Mouse (Mus musculus) hindbrain, postnatal 0 days (tissue): ENCODE measurements around the gene Stat3. TPM values are rescaled to one million over a fixed set of nuclear protein-coding genes. Genes with fewer than 3 reads are reported as not detected.

ENCODE experiments used
- ATAC-seq: fragments of 200-750 bp; cut with Nextera tagmentation; 2 replicates; pipeline ENCODE4 v1.8.0; 2017; ENCODE audit warnings: mild to moderate bottlenecking, moderate TSS enrichment, moderate library complexity
- DNase-seq: peaks from one replicate; pipeline ENCODE4 v3.0.0-alpha.2; 2015; ENCODE audit warnings: low spot score
- H3K27ac ChIP-seq: fragments of 300-500 bp; sonication (generic); 2 replicates; pipeline ENCODE4 v1.5.1; 2014; ENCODE audit warnings: mild to moderate bottlenecking
- H3K27me3 ChIP-seq: fragments of 300-500 bp; sonication (generic); 2 replicates; pipeline ENCODE4 v1.6.1; 2014; ENCODE audit warnings: low read length, mixed read lengths; ENCODE audit not compliant: insufficient read depth
- H3K36me3 ChIP-seq: fragments of 300-500 bp; sonication (generic); 2 replicates; pipeline ENCODE4 v1.6.1; 2014; ENCODE audit warnings: low read length, mixed read lengths; ENCODE audit not compliant: insufficient read depth
- H3K4me1 ChIP-seq: fragments of 300-500 bp; sonication (generic); 2 replicates; pipeline ENCODE4 v1.6.1; 2014; ENCODE audit warnings: antibody characterized with exemption, low read length, mixed read lengths; ENCODE audit not compliant: insufficient read depth
- H3K4me2 ChIP-seq: fragments of 300-500 bp; sonication (generic); 2 replicates; pipeline ENCODE4 v1.6.1; 2014; ENCODE audit warnings: low read depth, mild to moderate bottlenecking, low read length, moderate library complexity, mixed read lengths
- H3K4me3 ChIP-seq: fragments of 300-500 bp; sonication (generic); 2 replicates; pipeline ENCODE4 v1.5.1; 2014; ENCODE audit warnings: low read length
- H3K9ac ChIP-seq: fragments of 300-500 bp; sonication (generic); replicated peaks from 2 replicates; pipeline ENCODE4 v1.6.1; 2014; ENCODE audit warnings: mild to moderate bottlenecking, low read length, moderate library complexity, mixed read lengths
- H3K9me3 ChIP-seq: fragments of 300-500 bp; sonication (generic); 2 replicates; pipeline ENCODE4 v1.6.1; 2016; ENCODE audit warnings: low read length, mixed read lengths
- CTCF ChIP-seq: IDR thresholded peaks from 2 replicates; pipeline ENCODE4 v1.5.1; 2016; ENCODE audit warnings: antibody characterized with exemption, control low read depth, low read depth
- WGBS: fragments of 180-500 bp; shearing (Covaris S2); extraction: QIAGEN DNeasy Blood & Tissue Kit; methylation state at CpG from one replicate; pipeline ENCODE4 v1.1.7; 2014; 5-methylcytosine and 5-hydroxymethylcytosine counted together
- polyA plus RNA-seq: library from polyadenylated mRNA; unstranded; fragments of >200 nt; fragmentation: Nextera tagmentation; extraction: Ambion mirVana; gene quantifications from 2 replicates; pipeline ENCODE4 v1.2.1, GENCODE M21; 2015
- total RNA-seq: library from RNA; depleted of rRNA; stranded (reverse); fragments of >200 nt; gene quantifications from 2 replicates; pipeline ENCODE4 v1.2.3, GENCODE M21; 2014

Gene Stat3
- total and polyA plus RNA-seq, 2 experiments from 2014 or later = 43.4 to 49.7 TPM

GRCm38 (mm10) chr11:100845793-100846192 is 93.5 kb downstream of the Stat3 start:
- H3K36me3 ChIP-seq = no peaks in the 10 kb centered on the region
- DNase-seq (no peak), ATAC-seq (no peak)
- no peak overlapping the region for H3K4me2 ChIP-seq
- H3K27me3 ChIP-seq = no peaks in the 10 kb centered on the region
- H3K4me3 ChIP-seq = no peak overlapping the region
- no peaks in the 10 kb centered on the region for H3K9me3 ChIP-seq
- WGBS = 80% methylated on average over 6 of the region's 6 CpGs
- H3K9ac ChIP-seq = no peak overlapping the region
- no peak for TF ChIP-seq CTCF
- H3K27ac ChIP-seq = no peak overlapping the region
- H3K4me1 ChIP-seq = peaks cover 8% of the 10 kb centered on the region; the same call in 1 of the 2 replicates

- no peaks in the 10 kb centered on the region for H3K36me3 ChIP-seq
- DNase-seq = no peak
- H3K4me1 ChIP-seq = peaks cover 8% of the 10 kb centered on the region; the same call in 1 of the 2 replicates
- H3K9ac ChIP-seq = no peak overlapping the region
- H3K4me2 ChIP-seq = no peak overlapping the region
- ATAC-seq = no peak
- no peak overlapping the region for H3K4me3 ChIP-seq
- no peak for TF ChIP-seq CTCF
- H3K27me3 ChIP-seq = no peaks in the 10 kb centered on the region
- WGBS = 83% methylated on average over 4 of the region's 4 CpGs
- no peak overlapping the region for H3K27ac ChIP-seq
- no peaks in the 10 kb centered on the region for H3K9me3 ChIP-seq
These were observed 95.2 kb downstream of the Stat3 start for GRCm38 (mm10) chr11:100844121-100844520.

- ATAC-seq = no peak
- no peak for TF ChIP-seq CTCF
These were observed 96.2 kb downstream of the Stat3 start for GRCm38 (mm10) chr11:100843070-100843669.

GRCm38 (mm10) chr11:100842025-100842424 is 97.3 kb downstream of the Stat3 start:
- H3K27ac ChIP-seq = no peak overlapping the region
- no peaks in the 10 kb centered on the region for H3K36me3 ChIP-seq
- no peak for ATAC-seq
- H3K9me3 ChIP-seq = no peaks in the 10 kb centered on the region
- H3K9ac ChIP-seq = no peak overlapping the region
- H3K4me1 ChIP-seq = no peaks in the 10 kb centered on the region
- H3K4me2 ChIP-seq = no peak overlapping the region
- DNase-seq = no peak
- TF ChIP-seq CTCF = no peak
- 83% methylated on average over 7 of the region's 7 CpGs for WGBS
- no peak overlapping the region for H3K4me3 ChIP-seq
- H3K27me3 ChIP-seq = no peaks in the 10 kb centered on the region

More at GRCm38 (mm10) chr11:100843070-100843669, 96.2 kb downstream of the Stat3 start:
- Histone ChIP-seq H3K36me3 (no peaks in the 10 kb centered on the region), H3K4me2 (no peak overlapping the region), H3K4me1 (no peaks in the 10 kb centered on the region), H3K9ac (no peak overlapping the region), H3K27me3 (no peaks in the 10 kb centered on the region), H3K9me3 (no peaks in the 10 kb centered on the region), H3K27ac (no peak overlapping the region), H3K4me3 (no peak overlapping the region)
- DNase-seq = no peak
- 93% methylated on average over 8 of the region's 8 CpGs for WGBS

- Histone ChIP-seq H3K36me3 (no peaks in the 10 kb centered on the region), H3K27ac (no peak overlapping the region), H3K27me3 (no peaks in the 10 kb centered on the region), H3K9ac (no peak overlapping the region), H3K4me2 (no peak overlapping the region), H3K4me3 (no peak overlapping the region), H3K4me1 (no peaks in the 10 kb centered on the region), H3K9me3 (no peaks in the 10 kb centered on the region)
- no peak for TF ChIP-seq CTCF
- ATAC-seq (no peak), DNase-seq (no peak)
- 71% methylated on average over 12 of the region's 12 CpGs for WGBS
These were observed 98.5 kb downstream of the Stat3 start for GRCm38 (mm10) chr11:100840866-100841265.

- WGBS = 78% methylated on average over 8 of the region's 8 CpGs
These were observed 99.8 kb downstream of the Stat3 start for GRCm38 (mm10) chr11:100839523-100839922.

GRCm38 (mm10) chr11:100838894-100839293 is 100.4 kb downstream of the Stat3 start:
- H3K4me3 ChIP-seq = no peak overlapping the region
- H3K9ac ChIP-seq = no peak overlapping the region
- no peaks in the 10 kb centered on the region for H3K36me3 ChIP-seq
- 96% methylated on average over 9 of the region's 9 CpGs for WGBS
- no peak overlapping the region for H3K27ac ChIP-seq
- ATAC-seq (no peak), DNase-seq (no peak)
- TF ChIP-seq CTCF = no peak
- H3K27me3 ChIP-seq = no peaks in the 10 kb centered on the region
- H3K4me2 ChIP-seq = no peak overlapping the region
- no peaks in the 10 kb centered on the region for H3K4me1 ChIP-seq
- H3K9me3 ChIP-seq = no peaks in the 10 kb centered on the region

More at GRCm38 (mm10) chr11:100839523-100839922, 99.8 kb downstream of the Stat3 start:
- H3K4me3 ChIP-seq = no peak overlapping the region
- no peaks in the 10 kb centered on the region for H3K36me3 ChIP-seq
- H3K27ac ChIP-seq = no peak overlapping the region
- DNase-seq = no peak
- H3K4me1 ChIP-seq = no peaks in the 10 kb centered on the region
- H3K27me3 ChIP-seq = no peaks in the 10 kb centered on the region
- ATAC-seq = no peak
- no peak overlapping the region for H3K9ac ChIP-seq
- TF ChIP-seq CTCF = no peak
- H3K4me2 ChIP-seq = no peak overlapping the region
- H3K9me3 ChIP-seq = no peaks in the 10 kb centered on the region
